Mouse (Mus musculus): ENCODE results near the gene Omg. TPM values are rescaled to one million over a fixed set of nuclear protein-coding genes. Genes with fewer than 3 reads are reported as not detected.

Omg gene
- total RNA-seq (2014; fragmentation: Nextera tagmentation) (not detected in 2 replicates), total RNA-seq (2017) (0.38 TPM in 1 of 2 replicates, not detected in the other), polyA plus RNA-seq (2012) (not detected in 2 replicates)

GRCm38 (mm10) chr11:79503845-79504244 is at the start of gene Omg:
Gene Omg, minus strand, starts transcription at chr11:79504084.
- H3K9me3 ChIP-seq (replicated peaks), result no peaks in the 10 kb centered on the region
- H3K27me3 ChIP-seq (ENCODE audit: insufficient read depth, low read length), result no peaks in the 10 kb centered on the region
- no peak within 1 kb of the TSS for H3K4me3 ChIP-seq (ENCODE audit: low read depth, low read length)
- ATAC-seq (ENCODE audit: extremely low read depth, insufficient number of reproducible peaks, low FRiP score, poor library complexity, severe bottlenecking) (no peak), DNase-seq (ENCODE audit: low spot score) (no peak)
- peaks cover 14% of the 10 kb centered on the region for H3K36me3 ChIP-seq (replicated peaks)
- H3K4me1 ChIP-seq (ENCODE audit: insufficient read depth, low read depth, low read length), result no peaks in the 10 kb centered on the region
- TF ChIP-seq POLR2AphosphoS5 (IDR thresholded peaks at IDR 0.05; ENCODE audit: insufficient replicate concordance, low read depth, low read length), result no peak
- TF ChIP-seq TAL1 (conservative IDR thresholded peaks at IDR 0.05; ENCODE audit: low read depth, low read length), result no peak
- TF ChIP-seq GATA2 (IDR thresholded peaks at IDR 0.05; ENCODE audit: borderline replicate concordance, low read depth, low read length), result no peak
- no peak for TF ChIP-seq CTCF (IDR thresholded peaks at IDR 0.05; ENCODE audit: low read depth, low read length)
- TF ChIP-seq GATA1 (IDR thresholded peaks at IDR 0.05; ENCODE audit: borderline replicate concordance, low read length), result no peak

GRCm38 (mm10) chr11:79552622-79553021 is 48.7 kb upstream of the Omg start:
- DNase-seq (ENCODE audit: low spot score) (no peak), ATAC-seq (ENCODE audit: extremely low read depth, insufficient number of reproducible peaks, low FRiP score, poor library complexity, severe bottlenecking) (no peak)
- Histone ChIP-seq H3K4me3 (ENCODE audit: low read depth, low read length) (no peak overlapping the region), H3K27me3 (ENCODE audit: insufficient read depth, low read length) (no peaks in the 10 kb centered on the region), H3K9me3 (replicated peaks) (no peaks in the 10 kb centered on the region), H3K4me1 (ENCODE audit: insufficient read depth, low read depth, low read length) (peaks cover 5% of the 10 kb centered on the region), H3K36me3 (replicated peaks) (peaks cover 65% of the 10 kb centered on the region)
- no peak for TF ChIP-seq GATA2 (IDR thresholded peaks at IDR 0.05; ENCODE audit: borderline replicate concordance, low read depth, low read length)
- no peak for TF ChIP-seq POLR2AphosphoS5 (IDR thresholded peaks at IDR 0.05; ENCODE audit: insufficient replicate concordance, low read depth, low read length)
- TF ChIP-seq TAL1 (conservative IDR thresholded peaks at IDR 0.05; ENCODE audit: low read depth, low read length), result 0 out of 2 replicates have a peak, but pooled peaks have one; percentile 22

- no peaks in the 10 kb centered on the region for H3K4me1 ChIP-seq (ENCODE audit: insufficient read depth, low read depth, low read length)
- TF ChIP-seq GATA1 (IDR thresholded peaks at IDR 0.05; ENCODE audit: borderline replicate concordance, low read length) (no peak), CTCF (IDR thresholded peaks at IDR 0.05; ENCODE audit: low read depth, low read length) (no peak), TAL1 (conservative IDR thresholded peaks at IDR 0.05; ENCODE audit: low read depth, low read length) (no peak), POLR2AphosphoS5 (IDR thresholded peaks at IDR 0.05; ENCODE audit: insufficient replicate concordance, low read depth, low read length) (no peak), GATA2 (IDR thresholded peaks at IDR 0.05; ENCODE audit: borderline replicate concordance, low read depth, low read length) (no peak)
- H3K36me3 ChIP-seq (replicated peaks), result peaks cover 54% of the 10 kb centered on the region
Observed at GRCm38 (mm10) chr11:79536293-79536692, 32.4 kb upstream of the Omg start.

GRCm38 (mm10) chr11:79535554-79535953 is 31.7 kb upstream of the Omg start:
- Histone ChIP-seq H3K4me1 (ENCODE audit: insufficient read depth, low read depth, low read length) (no peaks in the 10 kb centered on the region), H3K9me3 (replicated peaks) (no peaks in the 10 kb centered on the region), H3K36me3 (replicated peaks) (peaks cover 55% of the 10 kb centered on the region), H3K4me3 (ENCODE audit: low read depth, low read length) (no peak overlapping the region), H3K27me3 (ENCODE audit: insufficient read depth, low read length) (no peaks in the 10 kb centered on the region)
- no peak for DNase-seq (ENCODE audit: low spot score)
- no peak for ATAC-seq (ENCODE audit: extremely low read depth, insufficient number of reproducible peaks, low FRiP score, poor library complexity, severe bottlenecking)
- no peak for TF ChIP-seq GATA2 (IDR thresholded peaks at IDR 0.05; ENCODE audit: borderline replicate concordance, low read depth, low read length)
- no peak for TF ChIP-seq TAL1 (conservative IDR thresholded peaks at IDR 0.05; ENCODE audit: low read depth, low read length)
- TF ChIP-seq GATA1 (IDR thresholded peaks at IDR 0.05; ENCODE audit: borderline replicate concordance, low read length), result no peak
- TF ChIP-seq CTCF (IDR thresholded peaks at IDR 0.05; ENCODE audit: low read depth, low read length), result no peak
- TF ChIP-seq POLR2AphosphoS5 (IDR thresholded peaks at IDR 0.05; ENCODE audit: insufficient replicate concordance, low read depth, low read length), result no peak

More at GRCm38 (mm10) chr11:79536293-79536692, 32.4 kb upstream of the Omg start:
- no peak for ATAC-seq (ENCODE audit: extremely low read depth, insufficient number of reproducible peaks, low FRiP score, poor library complexity, severe bottlenecking)
- Histone ChIP-seq H3K9me3 (replicated peaks) (no peaks in the 10 kb centered on the region), H3K4me3 (ENCODE audit: low read depth, low read length) (no peak overlapping the region), H3K27me3 (ENCODE audit: insufficient read depth, low read length) (no peaks in the 10 kb centered on the region)
- DNase-seq (ENCODE audit: low spot score), result no peak

GRCm38 (mm10) chr11:79533950-79534690 is 30.2 kb upstream of the Omg start:
- ATAC-seq (ENCODE audit: extremely low read depth, insufficient number of reproducible peaks, low FRiP score, poor library complexity, severe bottlenecking), result no peak
- H3K9me3 ChIP-seq (replicated peaks), result no peaks in the 10 kb centered on the region

GRCm38 (mm10) chr11:79533311-79533710 is 29.4 kb upstream of the Omg start:
- Histone ChIP-seq H3K9me3 (replicated peaks) (no peaks in the 10 kb centered on the region), H3K27me3 (ENCODE audit: insufficient read depth, low read length) (no peaks in the 10 kb centered on the region), H3K4me1 (ENCODE audit: insufficient read depth, low read depth, low read length) (no peaks in the 10 kb centered on the region), H3K36me3 (replicated peaks) (peaks cover 51% of the 10 kb centered on the region), H3K4me3 (ENCODE audit: low read depth, low read length) (no peak overlapping the region)
- ATAC-seq (ENCODE audit: extremely low read depth, insufficient number of reproducible peaks, low FRiP score, poor library complexity, severe bottlenecking), result no peak
- TF ChIP-seq CTCF (IDR thresholded peaks at IDR 0.05; ENCODE audit: low read depth, low read length), result no peak
- TF ChIP-seq POLR2AphosphoS5 (IDR thresholded peaks at IDR 0.05; ENCODE audit: insufficient replicate concordance, low read depth, low read length), result no peak
- TF ChIP-seq TAL1 (conservative IDR thresholded peaks at IDR 0.05; ENCODE audit: low read depth, low read length), result no peak
- no peak for TF ChIP-seq GATA2 (IDR thresholded peaks at IDR 0.05; ENCODE audit: borderline replicate concordance, low read depth, low read length)
- TF ChIP-seq GATA1 (IDR thresholded peaks at IDR 0.05; ENCODE audit: borderline replicate concordance, low read length), result no peak
- DNase-seq (ENCODE audit: low spot score), result no peak

More at GRCm38 (mm10) chr11:79533950-79534690, 30.2 kb upstream of the Omg start:
- H3K4me1 ChIP-seq (ENCODE audit: insufficient read depth, low read depth, low read length), result no peaks in the 10 kb centered on the region
- TF ChIP-seq GATA1 (IDR thresholded peaks at IDR 0.05; ENCODE audit: borderline replicate concordance, low read length), result no peak
- TF ChIP-seq POLR2AphosphoS5 (IDR thresholded peaks at IDR 0.05; ENCODE audit: insufficient replicate concordance, low read depth, low read length), result no peak
- TF ChIP-seq GATA2 (IDR thresholded peaks at IDR 0.05; ENCODE audit: borderline replicate concordance, low read depth, low read length), result no peak
- TF ChIP-seq CTCF (IDR thresholded peaks at IDR 0.05; ENCODE audit: low read depth, low read length), result no peak
- no peak for TF ChIP-seq TAL1 (conservative IDR thresholded peaks at IDR 0.05; ENCODE audit: low read depth, low read length)
- H3K36me3 ChIP-seq (replicated peaks), result peaks cover 49% of the 10 kb centered on the region
- no peak for DNase-seq (ENCODE audit: low spot score)
- H3K27me3 ChIP-seq (ENCODE audit: insufficient read depth, low read length), result no peaks in the 10 kb centered on the region
- H3K4me3 ChIP-seq (ENCODE audit: low read depth, low read length), result no peak overlapping the region
